Mouse (Mus musculus): Measurements from ENCODE around the gene Mrpl10. TPM values are rescaled to one million over a fixed set of nuclear protein-coding genes. Genes with fewer than 3 reads are reported as not detected.

The Mrpl10 gene
- total and polyA plus RNA-seq, 3 experiments, result 104 to 132 (median 119) TPM

DNA sequence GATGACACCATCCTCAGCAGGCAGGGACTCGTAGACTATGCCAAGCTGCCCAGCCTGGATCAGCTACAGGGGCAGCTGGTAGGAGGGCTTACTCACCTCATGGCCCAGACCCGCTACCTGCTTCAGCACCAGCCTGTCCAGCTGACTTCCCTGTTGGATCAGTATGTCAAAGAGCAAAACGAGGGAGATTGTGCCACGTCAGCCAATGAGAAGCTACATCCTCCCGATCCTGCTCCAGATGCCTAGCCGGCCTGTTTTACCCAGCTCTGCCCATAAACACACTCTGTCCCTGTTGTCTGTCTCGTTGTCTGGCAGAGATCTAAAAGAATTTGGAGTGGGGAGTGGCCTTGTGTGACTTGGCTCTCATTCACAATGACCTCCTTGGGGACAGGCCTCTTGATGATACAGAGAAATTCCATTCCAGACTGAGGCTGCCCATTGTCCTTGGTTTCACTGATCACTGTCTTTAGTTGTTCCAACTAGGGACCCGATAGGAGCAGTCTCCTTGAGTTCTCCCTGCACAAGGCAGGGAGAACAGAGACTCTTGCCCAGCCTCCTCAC is 6.8 kb downstream of the Mrpl10 start:
- Histone ChIP-seq H3K27me3 (replicated peaks) (no peaks in the 10 kb centered on the region), H3K36me3 (replicated peaks in 1 of 2; ENCODE audit: control insufficient read depth in 1 of 2, insufficient read depth in 1 of 2, low read length in 1 of 2) (peaks cover 40 to 65% of the 10 kb centered on the region in 2 experiments), H3K4me3 (replicated peaks in 1 of 3; ENCODE audit: low read depth in 2 of 3, low read length in 2 of 3, poor library complexity in 1 of 3) (no peak overlapping the region), H3K79me2 (replicated peaks; ENCODE audit: control insufficient read depth, extremely low read depth, insufficient read depth, poor library complexity, severe bottlenecking) (peaks cover 27% of the 10 kb centered on the region), H3K4me1 (ENCODE audit: control insufficient read depth in 1 of 2, insufficient read depth in 2 of 2) (peaks cover 14 to 33% of the 10 kb centered on the region in 2 experiments), H3K4me2 (ENCODE audit: insufficient read depth, low read depth, poor library complexity, severe bottlenecking) (no peak overlapping the region), H3K9ac (ENCODE audit: insufficient read depth, low read depth) (no peak overlapping the region), H3K27ac (ENCODE audit: insufficient read depth, low read depth) (no peak overlapping the region), H3K9me3 (replicated peaks; ENCODE audit: low read length) (peaks cover 4% of the 10 kb centered on the region)
- dilution Hi-C loops (cut with MboI; ENCODE audit: extremely low pct_ligation_motif_present, extremely low pct_unique_long_range_greater_than_20kb, low sequenced_read_pairs) (no loop called here), in situ Hi-C loops (cut with MboI; ENCODE audit: low pct_ligation_motif_present, low pct_unique_long_range_greater_than_20kb, low sequenced_read_pairs) (no loop called here)
- TF ChIP-seq TBP (conservative IDR thresholded peaks at IDR 0.05; ENCODE audit: low read depth, low read length) (no peak), CHD2 (IDR thresholded peaks at IDR 0.05; ENCODE audit: low read length) (no peak), POLR2A (IDR thresholded peaks at IDR 0.05; ENCODE audit: low read depth, low read length) (no peak), POLR2AphosphoS2 (IDR thresholded peaks at IDR 0.05; ENCODE audit: low read depth, low read length) (no peak), SIN3A (IDR thresholded peaks at IDR 0.05; ENCODE audit: low read length) (no peak), MXI1 (IDR thresholded peaks at IDR 0.05; ENCODE audit: low read depth, low read length) (no peak), ETS1 (conservative IDR thresholded peaks at IDR 0.05; ENCODE audit: low read depth, low read length) (no peak)
- DNase-seq (ENCODE audit: extremely low read depth), result no peak

DNA sequence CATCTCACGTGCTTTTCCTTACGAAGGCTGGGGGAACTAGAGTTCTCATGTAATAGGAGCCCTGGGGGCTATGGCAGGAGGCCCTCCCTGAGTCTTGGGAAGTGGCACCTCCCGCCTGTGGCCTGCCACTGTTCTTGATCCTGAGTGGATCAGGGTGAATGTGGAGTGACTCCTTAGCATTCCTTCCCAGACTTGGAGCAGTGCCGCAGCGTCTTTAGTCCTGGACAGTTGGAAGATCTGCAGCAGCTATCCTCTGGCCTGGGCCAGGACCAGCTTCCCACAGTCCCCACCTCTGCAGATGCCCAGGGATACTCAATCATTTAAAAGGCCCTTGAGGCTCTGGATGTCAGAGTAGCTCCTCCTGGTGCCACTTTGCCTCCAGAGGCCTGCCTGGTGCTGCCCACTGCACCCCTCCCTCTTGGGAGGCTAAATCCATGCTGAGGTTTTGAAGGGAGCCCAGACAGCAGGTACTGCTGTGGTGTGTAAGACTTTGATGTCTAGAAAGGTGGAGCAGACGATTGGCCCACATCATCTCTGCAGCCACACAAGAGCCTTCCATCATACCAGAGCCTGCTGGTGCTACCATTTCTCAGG is 8.2 kb downstream of the Mrpl10 start:
- peak overlapping the region in 2 of 3 experiments; percentile 74 to 95 for H3K4me3 ChIP-seq (replicated peaks in 1 of 3; ENCODE audit: low read depth in 2 of 3, low read length in 2 of 3, poor library complexity in 1 of 3)
- H3K4me1 ChIP-seq (ENCODE audit: control insufficient read depth in 1 of 2, insufficient read depth in 2 of 2), result peaks cover 14 to 29% of the 10 kb centered on the region in 2 experiments
- no peak overlapping the region for H3K9ac ChIP-seq (ENCODE audit: insufficient read depth, low read depth)
- peaks cover 17% of the 10 kb centered on the region for H3K79me2 ChIP-seq (replicated peaks; ENCODE audit: control insufficient read depth, extremely low read depth, insufficient read depth, poor library complexity, severe bottlenecking)
- no peak overlapping the region for H3K4me2 ChIP-seq (ENCODE audit: insufficient read depth, low read depth, poor library complexity, severe bottlenecking)
- DNase-seq (ENCODE audit: extremely low read depth), result no peak
- peaks cover 45 to 63% of the 10 kb centered on the region in 2 experiments for H3K36me3 ChIP-seq (replicated peaks in 1 of 2; ENCODE audit: control insufficient read depth in 1 of 2, insufficient read depth in 1 of 2, low read length in 1 of 2)
- no peaks in the 10 kb centered on the region for H3K27me3 ChIP-seq (replicated peaks)
- dilution Hi-C loops (cut with MboI; ENCODE audit: extremely low pct_ligation_motif_present, extremely low pct_unique_long_range_greater_than_20kb, low sequenced_read_pairs) (no loop called here), in situ Hi-C loops (cut with MboI; ENCODE audit: low pct_ligation_motif_present, low pct_unique_long_range_greater_than_20kb, low sequenced_read_pairs) (no loop called here)
- peaks cover 4% of the 10 kb centered on the region for H3K9me3 ChIP-seq (replicated peaks; ENCODE audit: low read length)
- TF ChIP-seq RCOR1 (conservative IDR thresholded peaks at IDR 0.05; ENCODE audit: low read depth, low read length) (no peak), CHD1 (IDR thresholded peaks at IDR 0.05; ENCODE audit: low read depth, low read length) (no peak), POLR2AphosphoS2 (IDR thresholded peaks at IDR 0.05; ENCODE audit: low read depth, low read length) (peak; percentile 73; the same call in 1 of the 2 replicates), EP300 (IDR thresholded peaks at IDR 0.05; ENCODE audit: low read length) (no peak), IRF4 (IDR thresholded peaks at IDR 0.05; ENCODE audit: low read depth, low read length) (no peak)
- no peak overlapping the region for H3K27ac ChIP-seq (ENCODE audit: insufficient read depth, low read depth)

DNA sequence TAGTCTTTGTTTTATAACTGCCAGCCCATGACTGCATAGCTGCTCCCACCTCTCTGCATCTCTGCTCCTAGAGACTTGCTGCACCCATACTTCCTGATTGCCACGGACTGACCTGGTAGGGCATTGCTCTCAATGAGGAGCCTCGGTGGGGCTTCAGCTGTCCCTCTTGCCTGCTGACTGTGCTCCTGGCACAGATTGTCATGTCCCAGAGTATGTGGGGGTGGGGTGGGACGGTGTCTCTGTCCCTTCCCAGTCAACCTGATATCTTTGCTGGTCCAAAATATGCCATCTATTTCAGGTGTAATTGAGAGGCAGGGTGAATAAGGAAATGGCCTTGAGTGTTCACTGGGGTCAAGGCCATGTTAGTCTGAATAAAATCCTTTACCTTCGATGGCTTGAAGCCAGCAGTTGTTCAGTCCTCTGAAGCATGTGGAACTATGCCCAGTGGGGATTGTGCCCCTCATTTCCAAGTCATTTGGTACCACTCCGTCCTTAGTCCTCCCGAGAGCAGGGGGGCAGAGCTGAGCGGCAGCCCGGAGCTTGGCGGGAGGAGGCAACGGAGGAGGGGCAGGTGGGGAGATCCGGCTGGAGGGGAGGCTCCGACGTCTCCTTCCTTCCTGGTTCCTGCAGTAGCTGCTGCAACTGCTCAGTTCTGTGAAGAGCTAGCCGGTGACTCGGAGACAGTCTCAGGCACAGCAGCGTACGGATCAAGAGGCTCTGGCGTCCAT is 9.0 kb downstream of the Mrpl10 start, which contains the start of gene Osbpl7:
Osbpl7 (plus strand) TSS at position 413 of the 728 bp plus-strand sequence.
- H3K27me3 ChIP-seq (replicated peaks), result no peaks in the 10 kb centered on the region
- DNase-seq (ENCODE audit: extremely low read depth), result peak; percentile 85
- peaks cover 47 to 63% of the 10 kb centered on the region in 2 experiments for H3K36me3 ChIP-seq (replicated peaks in 1 of 2; ENCODE audit: control insufficient read depth in 1 of 2, insufficient read depth in 1 of 2, low read length in 1 of 2)
- peak within 1 kb of the TSS; percentile 92 for H3K4me2 ChIP-seq (ENCODE audit: insufficient read depth, low read depth, poor library complexity, severe bottlenecking)
- H3K4me1 ChIP-seq (ENCODE audit: control insufficient read depth in 1 of 2, insufficient read depth in 2 of 2), result peaks cover 14 to 29% of the 10 kb centered on the region in 2 experiments
- dilution Hi-C loops (cut with MboI; ENCODE audit: extremely low pct_ligation_motif_present, extremely low pct_unique_long_range_greater_than_20kb, low sequenced_read_pairs) (no loop called here), in situ Hi-C loops (cut with MboI; ENCODE audit: low pct_ligation_motif_present, low pct_unique_long_range_greater_than_20kb, low sequenced_read_pairs) (no loop called here)
- peak within 1 kb of the TSS; percentile 74 to 95 (median 92) for H3K4me3 ChIP-seq (replicated peaks in 1 of 3; ENCODE audit: low read depth in 2 of 3, low read length in 2 of 3, poor library complexity in 1 of 3)
- H3K79me2 ChIP-seq (replicated peaks; ENCODE audit: control insufficient read depth, extremely low read depth, insufficient read depth, poor library complexity, severe bottlenecking), result peaks cover 15% of the 10 kb centered on the region
- H3K9ac ChIP-seq (ENCODE audit: insufficient read depth, low read depth), result peak within 1 kb of the TSS; percentile 81
- H3K9me3 ChIP-seq (replicated peaks; ENCODE audit: low read length), result peaks cover 4% of the 10 kb centered on the region
- peak within 1 kb of the TSS; percentile 40 for H3K27ac ChIP-seq (ENCODE audit: insufficient read depth, low read depth)
- peak; percentile 93 for TF ChIP-seq NELFE (IDR thresholded peaks at IDR 0.05; ENCODE audit: low read depth, low read length)
- TF ChIP-seq ELF1 (IDR thresholded peaks at IDR 0.05; ENCODE audit: low read depth, low read length), result peak; percentile 93
- TF ChIP-seq MAZ (IDR thresholded peaks at IDR 0.05; ENCODE audit: low read depth, low read length), result peak; percentile 99
- peak; percentile 81 for TF ChIP-seq TBP (conservative IDR thresholded peaks at IDR 0.05; ENCODE audit: low read depth, low read length)
- no peak for TF ChIP-seq JUN (IDR thresholded peaks at IDR 0.05; ENCODE audit: insufficient read depth, low read depth, low read length)
- TF ChIP-seq HCFC1 (IDR thresholded peaks at IDR 0.05; ENCODE audit: low read depth, low read length), result peak; percentile 86
- peak; percentile 72 for TF ChIP-seq MXI1 (IDR thresholded peaks at IDR 0.05; ENCODE audit: low read depth, low read length)
- peak; percentile 84 for TF ChIP-seq POLR2A (IDR thresholded peaks at IDR 0.05; ENCODE audit: low read depth, low read length)
- no peak for TF ChIP-seq USF1 (IDR thresholded peaks at IDR 0.05; ENCODE audit: low read depth, low read length)
- 0 out of 2 replicates have a peak, but pooled peaks have one; percentile 15 for TF ChIP-seq UBTF (IDR thresholded peaks at IDR 0.05; ENCODE audit: low read depth, low read length)
- TF ChIP-seq USF2 (conservative IDR thresholded peaks at IDR 0.05; ENCODE audit: low read depth, low read length), result no peak
- TF ChIP-seq CTCF (conservative IDR thresholded peaks at IDR 0.05 in 1 of 2, IDR thresholded peaks at IDR 0.05 in 1 of 2; ENCODE audit: low read depth in 2 of 2, low read length in 2 of 2), result peak in 1 of 2 experiments; percentile 73; a peak in 2 of 4 replicates
- TF ChIP-seq MAFK (IDR thresholded peaks at IDR 0.05; ENCODE audit: insufficient replicate concordance, low read length), result no peak
- no peak for TF ChIP-seq MYC (IDR thresholded peaks at IDR 0.05; ENCODE audit: low read depth, low read length)
- peak; percentile 16; the same call in 1 of the 2 replicates for TF ChIP-seq IRF4 (IDR thresholded peaks at IDR 0.05; ENCODE audit: low read depth, low read length)
